Mouse (Mus musculus) lung, postnatal 36 days (tissue): ENCODE data around the gene Kcnn1.
"Not testable (repeated sequence)": the region's sequence is repeated elsewhere in the genome, so short reads cannot be mapped to it uniquely, and the experiment has no call there.

Experiments used
- DNase-seq: peaks from one replicate; pipeline ENCODE4 v3.0.0; 2022; ENCODE audit warnings: mixed read lengths

The Kcnn1 gene

GRCm38 (mm10) chr8:70862824-70863641 is at the start of gene Kcnn1:
Kcnn1 (minus strand) TSS chr8:70863258.
- DNase-seq, result no peak

GRCm38 (mm10) chr8:70911596-70911995 is 48.5 kb upstream of the Kcnn1 start:
- no peak for DNase-seq

GRCm38 (mm10) chr8:70907518-70907917 is 44.5 kb upstream of the Kcnn1 start:
- no peak for DNase-seq

- peak; percentile 76 for DNase-seq
Measured at GRCm38 (mm10) chr8:70905831-70906736, 43.0 kb upstream of the Kcnn1 start, which contains the start of gene Map1s. Map1s (plus strand) TSS chr8:70905932.

- no peak for DNase-seq
Measured at GRCm38 (mm10) chr8:70905463-70905830, 42.4 kb upstream of the Kcnn1 start.

GRCm38 (mm10) chr8:70904532-70904931 is 41.5 kb upstream of the Kcnn1 start:
- DNase-seq, result peak; percentile 88

GRCm38 (mm10) chr8:70903582-70903981 is 40.5 kb upstream of the Kcnn1 start:
- no peak for DNase-seq

- DNase-seq, result no peak
Measured at GRCm38 (mm10) chr8:70903112-70903511, 40.1 kb upstream of the Kcnn1 start.

- peak; percentile 23 for DNase-seq
Measured at GRCm38 (mm10) chr8:70902211-70902610, 39.2 kb upstream of the Kcnn1 start.

- DNase-seq, result no peak
Measured at GRCm38 (mm10) chr8:70900872-70901387, 37.9 kb upstream of the Kcnn1 start.

- no peak for DNase-seq
Measured at GRCm38 (mm10) chr8:70899226-70899625, 36.2 kb upstream of the Kcnn1 start.

- DNase-seq, result no peak
Measured at GRCm38 (mm10) chr8:70898661-70899198, 35.7 kb upstream of the Kcnn1 start.

GRCm38 (mm10) chr8:70897681-70898413 is 34.8 kb upstream of the Kcnn1 start:
- DNase-seq, result peak; percentile 93

GRCm38 (mm10) chr8:70897021-70897680 is 34.1 kb upstream of the Kcnn1 start, which contains the start of gene Rpl18a:
Rpl18a (minus strand) TSS chr8:70897412.
- DNase-seq, result peak; percentile 99

- no peak for DNase-seq
Measured at GRCm38 (mm10) chr8:70896316-70897020, 33.4 kb upstream of the Kcnn1 start.

GRCm38 (mm10) chr8:70895571-70896259 is 32.7 kb upstream of the Kcnn1 start:
- not testable (repeated sequence) for DNase-seq

- no peak for DNase-seq
Measured at GRCm38 (mm10) chr8:70894771-70895545, 31.9 kb upstream of the Kcnn1 start.

GRCm38 (mm10) chr8:70894385-70894720 is 31.3 kb upstream of the Kcnn1 start:
- DNase-seq, result no peak

- DNase-seq, result peak; percentile 91
Measured at GRCm38 (mm10) chr8:70893656-70894384, 30.8 kb upstream of the Kcnn1 start.
